Mouse (Mus musculus) megakaryocyte, embryonic 14.5 days (primary cell): ENCODE results near the gene Kif26b.

Experiments used
- FLI1 ChIP-seq: IDR thresholded peaks from 2 replicates; pipeline ENCODE4 v1.6.1; 2012; ENCODE audit warnings: low read length, inconsistent platforms, mixed read lengths
- GATA1 ChIP-seq: IDR thresholded peaks from 3 replicates; pipeline ENCODE4 v1.6.1; 2012; ENCODE audit warnings: mixed read lengths, low read length, inconsistent platforms, borderline replicate concordance

DNA sequence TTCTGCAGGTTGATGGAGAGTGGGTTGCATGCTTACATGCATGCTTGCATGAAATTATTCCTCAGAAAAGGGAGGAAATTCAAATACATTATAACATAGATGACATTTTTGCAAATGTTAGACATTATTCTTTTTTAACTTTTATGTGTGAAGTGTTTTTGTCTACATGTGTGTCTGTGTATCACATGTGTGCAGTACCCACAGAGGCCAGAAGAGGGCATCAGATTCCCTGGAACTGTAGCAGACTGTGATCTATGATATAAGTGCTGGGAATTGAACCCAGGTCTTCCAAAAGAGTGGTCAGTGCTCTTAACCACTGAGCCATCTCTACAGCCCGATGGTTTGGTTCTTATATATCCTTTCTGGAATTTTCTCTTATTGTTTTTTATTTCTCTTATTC is 31.1 kb downstream of the Kif26b start:
- TF ChIP-seq GATA1 (no peak), FLI1 (no peak)
